Mouse (Mus musculus) heart, embryonic 14.5 days (tissue): ENCODE measurements around the gene Gm17555. TPM values are rescaled to one million over a fixed set of nuclear protein-coding genes. Genes with fewer than 3 reads are reported as not detected.

Experiments
- ATAC-seq: fragments of 200-750 bp; cut with Nextera tagmentation; 2 replicates; pipeline ENCODE4 v1.8.0; 2017; ENCODE audit warnings: low read depth, moderate TSS enrichment; ENCODE audit not compliant: insufficient number of reproducible peaks, insufficient read depth, low FRiP score
- H3K27ac ChIP-seq, 2 experiments: fragments of 200-500 bp in 1 of 2; fragments of 300-500 bp in 1 of 2; sonication (generic) in 1 of 2; replicated peaks in 1 of 2; 2 replicates each; pipeline ENCODE4 v1.5.1; 2012 to 2014; ENCODE audit warnings: low read depth in 2 of 2, low read length in 2 of 2, control low read depth in 1 of 2, mild to moderate bottlenecking in 1 of 2, mixed read lengths in 1 of 2; ENCODE audit not compliant: control insufficient read depth in 1 of 2, insufficient read depth in 1 of 2
- H3K27me3 ChIP-seq: fragments of 300-500 bp; sonication (generic); 2 replicates; pipeline ENCODE4 v1.6.1; 2014; ENCODE audit warnings: mild to moderate bottlenecking, low read length, control low read depth; ENCODE audit not compliant: control insufficient read depth, insufficient read depth
- H3K36me3 ChIP-seq: fragments of 300-500 bp; sonication (generic); 2 replicates; pipeline ENCODE4 v1.6.1; 2014; ENCODE audit warnings: mild to moderate bottlenecking, control low read depth, low read length, mixed read lengths; ENCODE audit not compliant: control insufficient read depth, insufficient read depth
- H3K4me1 ChIP-seq, 2 experiments: fragments of 200-500 bp in 1 of 2; fragments of 300-500 bp in 1 of 2; sonication (generic) in 1 of 2; 2 replicates each; pipeline ENCODE4 v1.6.1; 2012 to 2014; ENCODE audit warnings: low read length in 2 of 2, control low read depth in 1 of 2, mixed read lengths in 1 of 2; ENCODE audit not compliant: control insufficient read depth in 2 of 2, insufficient read depth in 2 of 2
- H3K4me2 ChIP-seq: fragments of 300-500 bp; sonication (generic); 2 replicates; pipeline ENCODE4 v1.6.1; 2014; ENCODE audit warnings: mild to moderate bottlenecking, low read length
- H3K4me3 ChIP-seq, 2 experiments: fragments of 200-500 bp in 1 of 2; fragments of 300-500 bp in 1 of 2; sonication (generic) in 1 of 2; 2 replicates each; pipeline ENCODE4 v1.5.1; 2012 to 2014; ENCODE audit warnings: low read length in 2 of 2, mild to moderate bottlenecking in 2 of 2, control low read depth in 1 of 2, low read depth in 1 of 2, moderate library complexity in 1 of 2; ENCODE audit not compliant: control insufficient read depth in 1 of 2, insufficient read depth in 1 of 2
- H3K9ac ChIP-seq: fragments of 300-500 bp; sonication (generic); 2 replicates; pipeline ENCODE4 v1.6.1; 2014; ENCODE audit warnings: mild to moderate bottlenecking, low read length
- H3K9me3 ChIP-seq: fragments of 300-500 bp; sonication (generic); 2 replicates; pipeline ENCODE4 v1.6.1; 2016; ENCODE audit warnings: low read length, control low read depth; ENCODE audit not compliant: control insufficient read depth
- WGBS: fragments of 180-500 bp; shearing (Covaris S2); extraction: QIAGEN DNeasy Blood & Tissue Kit; methylation state at CpG from one replicate; pipeline ENCODE4 v1.1.7; 2014; 5-methylcytosine and 5-hydroxymethylcytosine counted together
- polyA plus RNA-seq: library from polyadenylated mRNA; unstranded; fragments of >200 nt; fragmentation: Nextera tagmentation; extraction: Ambion mirVana; gene quantifications from 2 replicates; pipeline ENCODE4 v1.2.1, GENCODE M21; 2014

The Gm17555 gene
- polyA plus RNA-seq, 1 experiment from 2014 or later: not detected

DNA sequence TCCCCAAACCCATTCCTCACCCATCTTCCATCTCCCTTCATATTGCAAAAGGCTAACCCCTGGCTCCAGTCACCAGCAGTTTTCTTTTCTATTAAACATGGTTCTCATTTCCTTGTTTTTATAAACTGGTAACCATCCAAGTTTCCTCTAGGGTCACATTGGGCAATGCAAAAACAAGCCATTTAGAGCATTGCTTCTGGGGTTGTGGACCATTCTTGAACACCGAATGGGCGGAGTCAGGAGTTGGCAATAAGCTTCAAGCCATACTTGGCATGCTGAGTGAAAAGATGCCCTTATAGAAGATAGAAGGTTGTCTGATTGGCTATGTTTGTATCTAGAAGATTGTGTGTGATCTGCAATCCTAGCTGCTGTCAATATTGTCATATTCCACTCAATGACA is 33.6 kb downstream of the Gm17555 start:
- no peaks in the 10 kb centered on the region for H3K36me3 ChIP-seq
- ATAC-seq: no peak
- H3K4me3 ChIP-seq: no peak overlapping the region
- H3K9me3 ChIP-seq: no peaks in the 10 kb centered on the region
- no peak overlapping the region for H3K4me2 ChIP-seq
- H3K27me3 ChIP-seq: no peaks in the 10 kb centered on the region
- 87% methylated on average over 2 of the region's 2 CpGs for WGBS
- H3K9ac ChIP-seq: no peak overlapping the region
- no peaks in the 10 kb centered on the region for H3K4me1 ChIP-seq
- no peak overlapping the region for H3K27ac ChIP-seq

DNA sequence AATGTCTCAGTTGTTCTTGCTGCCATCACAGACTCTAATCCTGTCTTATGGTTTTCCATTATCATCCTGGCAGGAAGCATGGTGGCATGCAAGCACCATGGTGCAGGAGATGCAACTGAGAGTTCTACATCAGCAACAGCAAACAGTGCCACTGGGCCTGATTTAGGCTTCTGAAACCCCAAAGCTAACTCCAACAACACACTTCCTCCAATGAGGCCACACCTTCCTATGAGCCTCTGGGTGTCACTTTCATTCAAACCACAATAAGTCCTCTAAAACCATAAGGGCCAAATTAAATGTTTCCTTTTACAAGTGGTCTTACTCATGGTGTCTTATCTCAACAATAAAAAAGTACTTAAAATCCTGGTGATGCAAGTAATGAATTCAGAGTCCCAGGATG is 37.3 kb downstream of the Gm17555 start:
- Histone ChIP-seq H3K27ac (no peak overlapping the region), H3K4me3 (no peak overlapping the region), H3K27me3 (no peaks in the 10 kb centered on the region), H3K4me2 (no peak overlapping the region), H3K9ac (no peak overlapping the region), H3K36me3 (no peaks in the 10 kb centered on the region), H3K9me3 (no peaks in the 10 kb centered on the region), H3K4me1 (no peaks in the 10 kb centered on the region)
- ATAC-seq: no peak

Other genes with a start within 250 kb of the Gm17555 start
- 0.50 and 0.57 TPM in 2 replicates for gene Fgf7, start 180.4 kb upstream of the Gm17555 start, polyA plus RNA-seq
- 0.12 TPM in 1 of 2 replicates, not detected in the other for gene Fam227b, start 63.1 kb upstream of the Gm17555 start, polyA plus RNA-seq
- 16.1 and 19.7 TPM in 2 replicates for gene Dtwd1, start 63.0 kb upstream of the Gm17555 start, polyA plus RNA-seq